Mouse (Mus musculus): ENCODE data around the gene Fam104a. TPM values are rescaled to one million over a fixed set of nuclear protein-coding genes. Genes with fewer than 3 reads are reported as not detected.

The Fam104a gene
- total and polyA plus RNA-seq, 2 experiments from 2014 or later: 23.3 to 33.6 TPM

- no peaks in the 10 kb centered on the region for H3K36me3 ChIP-seq (replicated peaks; ENCODE audit: control insufficient read depth, insufficient read depth, low read length)
- H3K4me3 ChIP-seq (ENCODE audit: low read depth, low read length): no peak overlapping the region
- no peak overlapping the region for H3K9ac ChIP-seq (replicated peaks; ENCODE audit: low read depth, low read length)
- no peaks in the 10 kb centered on the region for H3K27me3 ChIP-seq (ENCODE audit: control insufficient read depth, insufficient read depth, low read length)
- H3K4me1 ChIP-seq (ENCODE audit: control insufficient read depth, insufficient read depth): no peaks in the 10 kb centered on the region
- no peaks in the 10 kb centered on the region for H3K9me3 ChIP-seq (replicated peaks; ENCODE audit: control insufficient read depth, low read length)
- TF ChIP-seq EP300 (IDR thresholded peaks at IDR 0.05; ENCODE audit: low read depth) (no peak), CTCF (IDR thresholded peaks at IDR 0.05; ENCODE audit: low read depth) (peak; percentile 39)
- no peak for ATAC-seq (ENCODE audit: insufficient read depth, low read depth)
- 55% methylated on average over 7 of the region's 7 CpGs for WGBS
- DNase-seq (ENCODE audit: low spot score): no peak
- no peak overlapping the region for H3K27ac ChIP-seq (ENCODE audit: low read depth)
- H3K4me2 ChIP-seq (ENCODE audit: low read depth, low read length): no peak overlapping the region
These were observed 53.3 kb downstream of the Fam104a start for GRCm38 (mm10) chr11:113630642-113631041.

- no peak overlapping the region for H3K4me3 ChIP-seq (ENCODE audit: low read depth, low read length)
- ATAC-seq (ENCODE audit: insufficient read depth, low read depth) (no peak), DNase-seq (ENCODE audit: low spot score) (no peak)
- no peaks in the 10 kb centered on the region for H3K27me3 ChIP-seq (ENCODE audit: control insufficient read depth, insufficient read depth, low read length)
- no peaks in the 10 kb centered on the region for H3K9me3 ChIP-seq (replicated peaks; ENCODE audit: control insufficient read depth, low read length)
- no peaks in the 10 kb centered on the region for H3K36me3 ChIP-seq (replicated peaks; ENCODE audit: control insufficient read depth, insufficient read depth, low read length)
- peak; percentile 41 for TF ChIP-seq CTCF (IDR thresholded peaks at IDR 0.05; ENCODE audit: low read depth)
- TF ChIP-seq EP300 (IDR thresholded peaks at IDR 0.05; ENCODE audit: low read depth): no peak
- 48% methylated on average over 4 of the region's 4 CpGs for WGBS
- H3K4me1 ChIP-seq (ENCODE audit: control insufficient read depth, insufficient read depth): no peaks in the 10 kb centered on the region
- H3K4me2 ChIP-seq (ENCODE audit: low read depth, low read length): no peak overlapping the region
- no peak overlapping the region for H3K27ac ChIP-seq (ENCODE audit: low read depth)
- H3K9ac ChIP-seq (replicated peaks; ENCODE audit: low read depth, low read length): no peak overlapping the region
These were observed 56.2 kb downstream of the Fam104a start for GRCm38 (mm10) chr11:113627785-113628184.

- Histone ChIP-seq H3K4me1 (ENCODE audit: control insufficient read depth, insufficient read depth) (no peaks in the 10 kb centered on the region), H3K27ac (ENCODE audit: low read depth) (no peak overlapping the region), H3K36me3 (replicated peaks; ENCODE audit: control insufficient read depth, insufficient read depth, low read length) (no peaks in the 10 kb centered on the region), H3K4me3 (ENCODE audit: low read depth, low read length) (no peak overlapping the region), H3K9ac (replicated peaks; ENCODE audit: low read depth, low read length) (no peak overlapping the region), H3K27me3 (ENCODE audit: control insufficient read depth, insufficient read depth, low read length) (peaks cover 15% of the 10 kb centered on the region), H3K4me2 (ENCODE audit: low read depth, low read length) (no peak overlapping the region), H3K9me3 (replicated peaks; ENCODE audit: control insufficient read depth, low read length) (no peaks in the 10 kb centered on the region)
- WGBS: 91% methylated on average over 18 of the region's 18 CpGs
- DNase-seq (ENCODE audit: low spot score) (no peak), ATAC-seq (ENCODE audit: insufficient read depth, low read depth) (no peak)
- TF ChIP-seq CTCF (IDR thresholded peaks at IDR 0.05; ENCODE audit: low read depth): no peak
- no peak for TF ChIP-seq EP300 (IDR thresholded peaks at IDR 0.05; ENCODE audit: low read depth)
These were observed 58.5 kb downstream of the Fam104a start for GRCm38 (mm10) chr11:113625437-113625836.

- no peaks in the 10 kb centered on the region for H3K36me3 ChIP-seq (replicated peaks; ENCODE audit: control insufficient read depth, insufficient read depth, low read length)
- WGBS: 85% methylated on average over 4 of the region's 4 CpGs
- no peak overlapping the region for H3K9ac ChIP-seq (replicated peaks; ENCODE audit: low read depth, low read length)
- DNase-seq (ENCODE audit: low spot score) (no peak), ATAC-seq (ENCODE audit: insufficient read depth, low read depth) (no peak)
- H3K4me2 ChIP-seq (ENCODE audit: low read depth, low read length): no peak overlapping the region
- H3K9me3 ChIP-seq (replicated peaks; ENCODE audit: control insufficient read depth, low read length): no peaks in the 10 kb centered on the region
- H3K27me3 ChIP-seq (ENCODE audit: control insufficient read depth, insufficient read depth, low read length): peaks cover 38% of the 10 kb centered on the region
- TF ChIP-seq EP300 (IDR thresholded peaks at IDR 0.05; ENCODE audit: low read depth): no peak
- no peak for TF ChIP-seq CTCF (IDR thresholded peaks at IDR 0.05; ENCODE audit: low read depth)
- no peak overlapping the region for H3K27ac ChIP-seq (ENCODE audit: low read depth)
- no peak overlapping the region for H3K4me3 ChIP-seq (ENCODE audit: low read depth, low read length)
- no peaks in the 10 kb centered on the region; the same call in 1 of the 2 replicates for H3K4me1 ChIP-seq (ENCODE audit: control insufficient read depth, insufficient read depth)
These were observed 61.9 kb downstream of the Fam104a start for GRCm38 (mm10) chr11:113622028-113622427.

GRCm38 (mm10) chr11:113621001-113621400 is 63.0 kb downstream of the Fam104a start:
- no peak for TF ChIP-seq EP300 (IDR thresholded peaks at IDR 0.05; ENCODE audit: low read depth)
- no peaks in the 10 kb centered on the region for H3K36me3 ChIP-seq (replicated peaks; ENCODE audit: control insufficient read depth, insufficient read depth, low read length)
- H3K9ac ChIP-seq (replicated peaks; ENCODE audit: low read depth, low read length): no peak overlapping the region
- no peak overlapping the region for H3K4me2 ChIP-seq (ENCODE audit: low read depth, low read length)
- no peak overlapping the region for H3K4me3 ChIP-seq (ENCODE audit: low read depth, low read length)
- no peaks in the 10 kb centered on the region for H3K9me3 ChIP-seq (replicated peaks; ENCODE audit: control insufficient read depth, low read length)
- H3K4me1 ChIP-seq (ENCODE audit: control insufficient read depth, insufficient read depth): no peaks in the 10 kb centered on the region; the same call in 1 of the 2 replicates
- DNase-seq (ENCODE audit: low spot score) (no peak), ATAC-seq (ENCODE audit: insufficient read depth, low read depth) (no peak)
- WGBS: 68% methylated on average over 2 of the region's 2 CpGs
- H3K27ac ChIP-seq (ENCODE audit: low read depth): no peak overlapping the region
- H3K27me3 ChIP-seq (ENCODE audit: control insufficient read depth, insufficient read depth, low read length): peaks cover 39% of the 10 kb centered on the region

- DNase-seq (ENCODE audit: low spot score) (no peak), ATAC-seq (ENCODE audit: insufficient read depth, low read depth) (0 out of 2 replicates have a peak, but pooled peaks have one; percentile 22)
- Histone ChIP-seq H3K36me3 (replicated peaks; ENCODE audit: control insufficient read depth, insufficient read depth, low read length) (no peaks in the 10 kb centered on the region), H3K27me3 (ENCODE audit: control insufficient read depth, insufficient read depth, low read length) (peaks cover 39% of the 10 kb centered on the region), H3K4me1 (ENCODE audit: control insufficient read depth, insufficient read depth) (no peaks in the 10 kb centered on the region; the same call in 1 of the 2 replicates), H3K27ac (ENCODE audit: low read depth) (no peak overlapping the region), H3K4me3 (ENCODE audit: low read depth, low read length) (peak overlapping the region; percentile 43), H3K9ac (replicated peaks; ENCODE audit: low read depth, low read length) (no peak overlapping the region), H3K4me2 (ENCODE audit: low read depth, low read length) (peak overlapping the region; percentile 63), H3K9me3 (replicated peaks; ENCODE audit: control insufficient read depth, low read length) (no peaks in the 10 kb centered on the region)
- TF ChIP-seq CTCF (IDR thresholded peaks at IDR 0.05; ENCODE audit: low read depth): no peak
- TF ChIP-seq EP300 (IDR thresholded peaks at IDR 0.05; ENCODE audit: low read depth): no peak
- 4% methylated on average over 31 of the region's 31 CpGs for WGBS
These were observed 64.4 kb downstream of the Fam104a start for GRCm38 (mm10) chr11:113619420-113620080.

Data from heart, postnatal 0 days (tissue).